Mouse (Mus musculus) retina, postnatal 7 days (tissue): ENCODE data around the gene 1700030J22Rik.
A peak's percentile ranks its signal among the peaks of the same experiment; 100 is the strongest.

Experiments
- DNase-seq: peaks from one replicate; pipeline ENCODE4 v3.0.0-alpha.2; 2012; ENCODE audit warnings: low read depth, low spot score

1700030J22Rik gene

GRCm38 (mm10) chr8:116978631-116979256 lies at the start of gene 1700030J22Rik:
TSS of gene 1700030J22Rik (minus strand) at chr8:116978959.
- DNase-seq, result peak; percentile 97

- DNase-seq, result no peak
These were observed 48.8 kb upstream of the 1700030J22Rik start for GRCm38 (mm10) chr8:117027601-117028000.

- DNase-seq, result no peak
These were observed 43.7 kb upstream of the 1700030J22Rik start for GRCm38 (mm10) chr8:117022297-117022993.

- DNase-seq, result no peak
These were observed 40.8 kb upstream of the 1700030J22Rik start for GRCm38 (mm10) chr8:117019323-117020275.

GRCm38 (mm10) chr8:117017896-117018295 lies 39.1 kb upstream of the 1700030J22Rik start:
- DNase-seq, result no peak

GRCm38 (mm10) chr8:117017006-117017405 lies 38.2 kb upstream of the 1700030J22Rik start:
- no peak for DNase-seq

GRCm38 (mm10) chr8:117015670-117016069 lies 36.9 kb upstream of the 1700030J22Rik start:
- DNase-seq, result no peak

- DNase-seq, result no peak
These were observed 32.6 kb upstream of the 1700030J22Rik start for GRCm38 (mm10) chr8:117011366-117011765.

- no peak for DNase-seq
These were observed 15.4 kb upstream of the 1700030J22Rik start for GRCm38 (mm10) chr8:116994016-116994716.

- peak; percentile 95 for DNase-seq
These were observed 14.5 kb upstream of the 1700030J22Rik start, which contains the start of gene Gcsh for GRCm38 (mm10) chr8:116993095-116993867. TSS of gene Gcsh (minus strand) at chr8:116993537.

- DNase-seq, result no peak
These were observed 13.6 kb upstream of the 1700030J22Rik start for GRCm38 (mm10) chr8:116992176-116992971.

- DNase-seq, result no peak
These were observed 12.5 kb upstream of the 1700030J22Rik start for GRCm38 (mm10) chr8:116991241-116991640.

GRCm38 (mm10) chr8:116989842-116990241 lies 11.1 kb upstream of the 1700030J22Rik start:
- DNase-seq, result no peak

- DNase-seq, result peak; percentile 54
These were observed 1.4 kb upstream of the 1700030J22Rik start for GRCm38 (mm10) chr8:116980117-116980516.

- no peak for DNase-seq
These were observed 707 bp downstream of the 1700030J22Rik start for GRCm38 (mm10) chr8:116978052-116978451.

- no peak for DNase-seq
These were observed 3.2 kb downstream of the 1700030J22Rik start for GRCm38 (mm10) chr8:116975606-116976005.

- DNase-seq, result no peak
These were observed 3.7 kb downstream of the 1700030J22Rik start for GRCm38 (mm10) chr8:116975066-116975465.

GRCm38 (mm10) chr8:116969531-116969930 lies 9.2 kb downstream of the 1700030J22Rik start:
- no peak for DNase-seq

- DNase-seq, result no peak
These were observed 24.3 kb downstream of the 1700030J22Rik start for GRCm38 (mm10) chr8:116954415-116954814.

GRCm38 (mm10) chr8:116952428-116952827 lies 26.3 kb downstream of the 1700030J22Rik start:
- no peak for DNase-seq
